Mouse (Mus musculus) cerebellum, adult 2 months (tissue): ENCODE data around the gene Kif16b. TPM values are rescaled to one million over a fixed set of nuclear protein-coding genes. Genes with fewer than 3 reads are reported as not detected.

Experiments used
- DNase-seq, 2 experiments: peaks; one replicate each; pipeline ENCODE4 v3.0.0; 2021
- H3K27ac ChIP-seq: fragments of 200-500 bp; 2 replicates; pipeline ENCODE4 v1.5.1; 2012; ENCODE audit warnings: low read length, control low read depth, inconsistent platforms; ENCODE audit not compliant: insufficient read depth
- H3K27me3 ChIP-seq: fragments of 200-500 bp; 2 replicates; pipeline ENCODE4 v1.6.1; 2012; ENCODE audit warnings: inconsistent platforms, mild to moderate bottlenecking, low read length, moderate library complexity; ENCODE audit not compliant: control insufficient read depth, insufficient read depth
- H3K4me1 ChIP-seq: fragments of 200-500 bp; 2 replicates; pipeline ENCODE4 v1.6.1; 2011; ENCODE audit warnings: low read length; ENCODE audit not compliant: control insufficient read depth, insufficient read depth
- H3K4me3 ChIP-seq: fragments of 200-500 bp; replicated peaks from 2 replicates; pipeline ENCODE3; 2011; ENCODE audit warnings: mild to moderate bottlenecking, low read depth, low read length, control low read depth; ENCODE audit not compliant: insufficient read depth
- CTCF ChIP-seq: fragments of 200-500 bp; IDR thresholded peaks from 2 replicates; pipeline ENCODE4 v1.5.1; 2011; ENCODE audit warnings: low read depth, mild to moderate bottlenecking, control low read depth, low read length, moderate library complexity, borderline replicate concordance; ENCODE audit not compliant: insufficient read depth
- POLR2A ChIP-seq: fragments of 200-500 bp; IDR thresholded peaks from 2 replicates; pipeline ENCODE4 v1.6.1; 2011; ENCODE audit warnings: low read length, control low read depth, borderline replicate concordance; ENCODE audit not compliant: insufficient read depth
- WGBS: fragments of 180-500 bp; shearing (Covaris S2); methylation state at CpG from one replicate; pipeline ENCODE4 v1.1.7; 2018; 5-methylcytosine and 5-hydroxymethylcytosine counted together
- polyA plus RNA-seq: library from polyadenylated mRNA; depleted of rRNA; stranded (reverse); fragments of >200 nt; gene quantifications from 2 replicates; pipeline ENCODE4 v1.2.3, GENCODE M21; 2012

Kif16b gene
- polyA plus RNA-seq, 1 experiment = 7.5 TPM

GRCm38 (mm10) chr2:142803760-142804448 lies 97.4 kb downstream of the Kif16b start:
- Histone ChIP-seq H3K4me3 (no peak overlapping the region), H3K27me3 (no peaks in the 10 kb centered on the region), H3K4me1 (no peaks in the 10 kb centered on the region), H3K27ac (no peak overlapping the region)
- WGBS = 97% methylated on average over 1 of the region's 1 CpGs
- no peak for DNase-seq
- TF ChIP-seq CTCF = no peak
- no peak for TF ChIP-seq POLR2A

DNA sequence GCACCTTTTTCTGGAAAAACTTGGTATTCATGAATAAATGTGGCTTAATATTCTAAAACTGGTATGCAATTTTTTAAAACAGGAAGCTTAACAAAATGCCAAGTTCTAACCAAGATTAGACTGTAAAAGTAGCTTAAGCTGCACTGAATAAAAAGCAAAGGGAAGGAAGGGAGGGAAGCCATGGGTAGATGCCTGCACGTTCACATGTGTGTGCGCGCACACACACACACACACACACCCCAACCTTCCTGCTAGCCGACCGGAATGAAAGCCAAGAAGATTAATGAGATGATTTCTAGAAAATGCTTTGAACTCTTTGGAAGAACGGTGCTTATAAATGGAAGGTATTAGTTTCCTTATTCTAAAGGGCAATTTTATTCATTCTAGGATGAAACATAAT lies 104.0 kb downstream of the Kif16b start:
- no peak for DNase-seq
- H3K27ac ChIP-seq = no peak overlapping the region
- whole genome bisulfite sequencing = 76% methylated on average over 6 of the region's 6 CpGs
- no peaks in the 10 kb centered on the region for H3K27me3 ChIP-seq
- H3K4me3 ChIP-seq = no peak overlapping the region
- no peak for TF ChIP-seq POLR2A
- no peak for TF ChIP-seq CTCF
- no peaks in the 10 kb centered on the region for H3K4me1 ChIP-seq

DNA sequence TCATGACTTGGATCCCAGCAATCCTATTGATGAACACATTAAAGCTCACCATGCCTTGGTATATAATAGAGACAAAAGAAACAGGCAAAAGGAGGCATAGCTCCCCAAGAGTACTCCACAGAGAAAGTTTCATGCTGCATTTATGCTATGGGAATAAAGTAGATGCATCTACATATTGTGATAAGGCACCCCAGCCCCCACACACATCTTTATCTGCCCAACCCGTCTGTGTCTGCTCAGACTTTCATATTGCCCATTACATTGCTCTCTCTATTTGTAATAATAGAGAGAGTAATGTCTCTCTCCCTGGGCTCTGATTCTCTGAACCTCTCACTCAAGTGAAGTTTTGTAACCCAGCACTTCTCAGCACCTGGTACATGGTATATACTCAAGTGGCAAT lies 126.0 kb downstream of the Kif16b start:
- H3K4me3 ChIP-seq = no peak overlapping the region
- H3K27me3 ChIP-seq = no peaks in the 10 kb centered on the region
- H3K27ac ChIP-seq = no peak overlapping the region
- DNase-seq = no peak
- WGBS = 70% methylated on average over 1 of the region's 1 CpGs
- TF ChIP-seq POLR2A (no peak), CTCF (no peak)
- H3K4me1 ChIP-seq = no peaks in the 10 kb centered on the region

DNA sequence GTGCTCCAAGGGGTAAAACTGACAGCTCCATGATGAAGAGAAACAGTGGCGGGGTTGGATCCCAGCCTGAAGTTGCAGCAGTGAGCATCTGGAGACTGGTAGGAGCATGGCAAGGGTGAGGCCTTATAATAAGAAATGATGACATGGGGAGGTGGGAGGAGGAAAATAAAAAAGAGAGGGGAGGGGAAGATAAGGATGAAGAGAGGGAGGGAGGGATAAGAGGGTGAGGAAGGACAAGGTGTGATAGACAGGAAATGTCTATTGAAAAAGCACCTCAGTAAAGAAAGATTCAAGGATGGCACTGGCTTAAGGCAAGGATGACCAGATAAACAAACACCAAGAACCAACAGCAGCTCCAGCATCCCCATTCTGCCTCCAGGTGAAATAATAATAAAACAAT lies 126.6 kb downstream of the Kif16b start:
- 94% methylated on average over 1 of the region's 1 CpGs for WGBS
- Histone ChIP-seq H3K27me3 (no peaks in the 10 kb centered on the region), H3K4me3 (no peak overlapping the region), H3K27ac (no peak overlapping the region), H3K4me1 (no peaks in the 10 kb centered on the region)
- no peak for DNase-seq
- TF ChIP-seq CTCF (no peak), POLR2A (no peak)

- TF ChIP-seq POLR2A = no peak
- TF ChIP-seq CTCF = no peak
- Histone ChIP-seq H3K4me3 (no peak overlapping the region), H3K4me1 (no peaks in the 10 kb centered on the region), H3K27ac (no peak overlapping the region), H3K27me3 (no peaks in the 10 kb centered on the region)
- 63% methylated on average over 11 of the region's 11 CpGs for WGBS
- DNase-seq = no peak
Measured at GRCm38 (mm10) chr2:142769647-142770121, 131.6 kb downstream of the Kif16b start.

GRCm38 (mm10) chr2:142764276-142764675 lies 137.1 kb downstream of the Kif16b start:
- WGBS = 65% methylated on average over 2 of the region's 2 CpGs
- Histone ChIP-seq H3K27me3 (no peaks in the 10 kb centered on the region), H3K4me1 (no peaks in the 10 kb centered on the region), H3K27ac (no peak overlapping the region), H3K4me3 (no peak overlapping the region)
- no peak for DNase-seq
- TF ChIP-seq CTCF = no peak
- TF ChIP-seq POLR2A = no peak

GRCm38 (mm10) chr2:142760843-142761242 lies 140.5 kb downstream of the Kif16b start:
- TF ChIP-seq CTCF (no peak), POLR2A (no peak)
- no peaks in the 10 kb centered on the region for H3K27me3 ChIP-seq
- WGBS = 83% methylated on average over 4 of the region's 4 CpGs

GRCm38 (mm10) chr2:142759192-142759591 lies 142.1 kb downstream of the Kif16b start:
- no peak overlapping the region for H3K4me3 ChIP-seq
- WGBS = 96% methylated on average over 4 of the region's 4 CpGs
- H3K27ac ChIP-seq = no peak overlapping the region
- DNase-seq = no peak
- no peak for TF ChIP-seq CTCF
- TF ChIP-seq POLR2A = no peak
- H3K4me1 ChIP-seq = no peaks in the 10 kb centered on the region
- H3K27me3 ChIP-seq = no peaks in the 10 kb centered on the region

More at GRCm38 (mm10) chr2:142760843-142761242, 140.5 kb downstream of the Kif16b start:
- H3K27ac ChIP-seq = no peak overlapping the region
- no peak overlapping the region for H3K4me3 ChIP-seq
- H3K4me1 ChIP-seq = no peaks in the 10 kb centered on the region
- no peak for DNase-seq
